Mouse (Mus musculus) megakaryocyte, embryonic 14.5 days (primary cell): ENCODE results near the gene Frmd4b. TPM values are rescaled to one million over a fixed set of nuclear protein-coding genes. Genes with fewer than 3 reads are reported as not detected.

Source experiments
- H3K27me3 ChIP-seq: replicated peaks from 2 replicates; pipeline ENCODE3; 2012; ENCODE audit warnings: inconsistent platforms
- H3K36me3 ChIP-seq: replicated peaks from 2 replicates; pipeline ENCODE3; 2012; ENCODE audit warnings: low read length, inconsistent platforms, mixed read lengths
- H3K4me1 ChIP-seq: 2 replicates; pipeline ENCODE4 v1.6.1; 2012; ENCODE audit warnings: inconsistent platforms
- H3K4me3 ChIP-seq: replicated peaks from 2 replicates; pipeline ENCODE3; 2012; ENCODE audit warnings: moderate library complexity, mild to moderate bottlenecking, inconsistent platforms
- H3K9me3 ChIP-seq: 2 replicates; pipeline ENCODE4 v1.6.1; 2012; ENCODE audit warnings: inconsistent platforms
- FLI1 ChIP-seq: IDR thresholded peaks from 2 replicates; pipeline ENCODE4 v1.6.1; 2012; ENCODE audit warnings: low read length, inconsistent platforms, mixed read lengths
- GATA1 ChIP-seq: IDR thresholded peaks from 3 replicates; pipeline ENCODE4 v1.6.1; 2012; ENCODE audit warnings: mixed read lengths, low read length, inconsistent platforms, borderline replicate concordance
- polyA plus RNA-seq: library from polyadenylated mRNA; stranded (reverse); fragments of >175 nt; gene quantifications from 2 replicates; pipeline ENCODE4 v1.2.3, GENCODE M21; 2012; ENCODE audit warnings: low replicate concordance; ENCODE audit not compliant: insufficient read depth

The Frmd4b gene
- polyA plus RNA-seq, 1 experiment: 9.2 TPM

DNA sequence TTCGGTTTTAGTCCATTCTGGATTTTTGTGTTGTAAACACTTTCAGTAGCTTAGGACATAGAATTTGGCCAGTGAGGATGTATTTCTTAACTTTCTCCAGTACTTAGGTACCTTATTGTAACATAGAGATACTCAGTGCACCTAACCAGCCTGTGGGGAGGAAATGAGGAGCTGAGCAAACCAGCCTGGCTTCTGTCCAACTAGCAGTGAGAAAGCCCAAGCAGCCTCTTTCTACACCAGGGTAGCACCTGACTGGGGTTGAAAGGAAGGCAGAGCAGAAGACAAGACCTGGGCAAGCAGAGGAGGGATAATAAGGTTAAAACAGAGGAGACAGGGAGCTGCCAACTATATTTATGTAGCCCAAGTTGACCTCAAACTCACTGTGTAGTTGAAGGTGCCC is 333.7 kb downstream of the Frmd4b start:
- Histone ChIP-seq H3K4me1 (peaks cover 32% of the 10 kb centered on the region), H3K27me3 (no peaks in the 10 kb centered on the region), H3K36me3 (peaks cover 45% of the 10 kb centered on the region), H3K4me3 (no peak overlapping the region), H3K9me3 (no peaks in the 10 kb centered on the region)
- TF ChIP-seq GATA1 (no peak), FLI1 (no peak)

DNA sequence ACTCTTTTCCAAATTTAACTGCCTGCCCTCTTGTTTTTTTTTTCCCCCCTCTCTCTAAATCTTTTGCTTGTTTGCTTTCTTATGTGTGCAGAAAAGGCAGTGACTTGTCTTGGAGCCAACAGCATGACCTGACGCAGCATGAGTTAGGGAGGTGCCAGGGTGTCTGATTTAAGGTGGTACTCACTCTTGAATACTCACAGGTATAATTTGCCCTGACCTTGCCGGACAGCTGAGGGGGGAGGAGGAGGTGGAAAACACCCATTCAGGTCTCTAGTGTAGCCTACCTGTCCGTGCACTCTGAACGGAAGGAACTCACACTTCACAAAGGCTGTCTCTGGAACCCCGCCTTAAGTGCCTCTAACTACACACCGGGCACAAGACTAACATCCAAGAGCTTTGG is 338.5 kb downstream of the Frmd4b start:
- Histone ChIP-seq H3K4me1 (peaks cover 53% of the 10 kb centered on the region), H3K4me3 (no peak overlapping the region), H3K36me3 (peaks cover 3% of the 10 kb centered on the region), H3K27me3 (no peaks in the 10 kb centered on the region), H3K9me3 (no peaks in the 10 kb centered on the region)
- TF ChIP-seq FLI1 (no peak), GATA1 (no peak)

DNA sequence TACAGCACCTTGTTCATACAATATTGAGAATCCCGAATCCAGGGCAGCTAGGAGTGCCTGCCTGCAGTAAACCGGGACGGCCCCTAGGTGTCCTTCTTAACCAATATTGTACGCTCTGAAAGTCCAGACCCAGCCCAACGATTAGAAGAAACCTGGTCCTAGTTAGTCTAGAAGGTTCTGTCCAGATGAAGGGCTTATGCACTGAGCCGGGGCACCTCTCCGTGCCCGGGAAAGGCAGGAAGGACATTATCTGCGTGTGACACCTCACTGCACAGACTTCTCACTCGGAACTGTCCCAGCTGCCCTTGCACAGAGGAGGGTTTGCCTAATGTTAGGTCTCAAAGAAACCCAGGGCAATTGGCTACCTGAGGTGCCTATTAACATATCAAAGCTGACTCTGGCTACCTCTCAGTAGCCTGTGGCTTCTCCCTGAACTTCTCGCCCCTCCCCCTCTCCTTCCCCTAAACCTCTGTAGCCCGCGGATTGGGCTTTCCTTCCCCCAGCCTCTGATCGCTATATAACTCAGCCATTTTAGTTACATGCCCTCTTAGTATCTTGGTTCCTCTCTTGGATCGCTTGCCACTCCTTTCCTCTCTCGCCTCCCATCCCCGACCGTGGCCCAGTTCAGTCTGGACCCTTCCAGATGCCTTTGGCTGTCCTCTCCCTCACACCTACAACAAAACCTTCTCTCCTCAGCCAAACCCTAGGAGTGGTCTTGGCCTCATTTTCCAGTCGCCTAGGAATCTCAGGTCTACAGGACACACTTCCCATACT is 339.1 kb downstream of the Frmd4b start:
- peak overlapping the region; percentile 88 for H3K4me3 ChIP-seq
- H3K36me3 ChIP-seq: no peaks in the 10 kb centered on the region
- peaks cover 56% of the 10 kb centered on the region for H3K4me1 ChIP-seq
- no peaks in the 10 kb centered on the region for H3K27me3 ChIP-seq
- no peaks in the 10 kb centered on the region for H3K9me3 ChIP-seq
- TF ChIP-seq FLI1 (no peak), GATA1 (no peak)

DNA sequence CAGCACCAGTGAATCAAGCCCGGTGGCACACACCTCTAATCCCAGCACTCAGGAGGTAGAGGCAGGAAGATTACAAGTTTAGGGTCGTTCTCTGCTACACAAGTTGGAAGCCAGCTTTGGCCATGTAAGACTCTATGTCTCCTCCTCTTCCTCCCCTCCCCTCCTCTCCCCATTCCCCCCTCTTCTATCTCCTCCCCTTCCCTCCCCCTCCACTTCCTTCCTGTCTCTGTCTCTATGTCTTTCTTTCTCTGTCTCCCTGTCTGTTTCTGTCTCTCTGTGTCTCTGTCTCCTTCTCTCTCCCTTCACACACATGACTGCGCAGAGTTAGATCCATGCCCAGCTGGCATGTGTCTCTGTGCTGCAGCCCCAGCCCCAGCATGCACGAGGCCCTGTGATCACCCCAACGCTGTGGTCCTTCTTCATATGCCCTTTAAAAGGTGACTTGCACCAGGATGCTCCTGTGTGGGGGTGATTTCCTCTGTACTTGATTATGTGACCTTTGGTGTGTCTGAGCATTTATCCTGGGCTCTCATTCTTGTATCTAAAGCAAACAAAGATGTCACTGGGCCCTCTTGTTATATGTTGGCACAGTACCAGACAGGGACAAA is 340.3 kb downstream of the Frmd4b start:
- no peaks in the 10 kb centered on the region for H3K36me3 ChIP-seq
- H3K9me3 ChIP-seq: no peaks in the 10 kb centered on the region
- H3K27me3 ChIP-seq: no peaks in the 10 kb centered on the region
- H3K4me1 ChIP-seq: peaks cover 59% of the 10 kb centered on the region
- TF ChIP-seq GATA1 (no peak), FLI1 (no peak)
- peak overlapping the region; percentile 76 for H3K4me3 ChIP-seq

DNA sequence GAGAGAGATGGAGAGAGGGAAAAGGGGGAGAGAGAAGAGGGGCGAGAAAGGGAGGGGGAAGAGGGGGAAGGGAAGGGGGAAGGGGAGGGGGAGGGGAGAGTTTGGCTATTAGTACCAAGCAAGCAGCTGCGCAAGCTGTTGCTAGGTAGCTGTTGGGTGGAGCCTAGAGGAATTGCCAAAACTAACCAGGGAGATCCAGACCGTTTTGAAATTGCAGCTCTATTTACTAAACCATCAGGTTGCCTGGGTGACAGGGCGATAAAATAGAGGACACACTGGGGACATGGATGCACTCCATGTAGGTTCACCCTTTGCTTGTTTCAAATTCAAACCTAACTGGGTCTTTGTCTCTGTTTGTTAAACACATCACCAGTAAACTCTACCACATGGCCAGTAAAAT is 341.0 kb downstream of the Frmd4b start:
- no peak for TF ChIP-seq FLI1
- TF ChIP-seq GATA1: no peak

DNA sequence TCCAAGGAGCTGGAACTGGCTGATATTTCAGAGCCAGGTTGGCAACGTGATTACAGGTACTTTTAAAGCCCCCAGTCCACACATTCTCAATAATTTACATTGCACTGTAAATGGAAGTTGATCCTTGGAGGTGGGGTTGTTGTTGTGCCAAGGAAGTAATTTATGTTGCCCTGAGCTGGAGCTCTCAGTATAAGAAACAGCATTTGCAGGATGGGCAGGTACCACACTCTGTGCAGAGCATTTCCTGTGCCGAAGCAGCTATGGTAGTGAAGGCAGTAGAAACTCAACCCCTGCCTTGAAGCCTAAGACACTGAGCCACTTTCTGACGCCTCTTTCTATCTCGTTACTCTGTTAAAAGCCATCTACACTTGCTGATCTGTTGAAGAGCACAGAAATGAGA is 341.6 kb downstream of the Frmd4b start:
- no peaks in the 10 kb centered on the region for H3K9me3 ChIP-seq
- peaks cover 63% of the 10 kb centered on the region for H3K4me1 ChIP-seq
- no peak for TF ChIP-seq FLI1
- no peak for TF ChIP-seq GATA1
- H3K36me3 ChIP-seq: no peaks in the 10 kb centered on the region
- H3K4me3 ChIP-seq: no peak overlapping the region
- no peaks in the 10 kb centered on the region for H3K27me3 ChIP-seq

More for the DNA sequence above, 341.0 kb downstream of the Frmd4b start:
- Histone ChIP-seq H3K9me3 (no peaks in the 10 kb centered on the region), H3K36me3 (no peaks in the 10 kb centered on the region), H3K4me1 (peaks cover 59% of the 10 kb centered on the region), H3K4me3 (no peak overlapping the region), H3K27me3 (no peaks in the 10 kb centered on the region)

DNA sequence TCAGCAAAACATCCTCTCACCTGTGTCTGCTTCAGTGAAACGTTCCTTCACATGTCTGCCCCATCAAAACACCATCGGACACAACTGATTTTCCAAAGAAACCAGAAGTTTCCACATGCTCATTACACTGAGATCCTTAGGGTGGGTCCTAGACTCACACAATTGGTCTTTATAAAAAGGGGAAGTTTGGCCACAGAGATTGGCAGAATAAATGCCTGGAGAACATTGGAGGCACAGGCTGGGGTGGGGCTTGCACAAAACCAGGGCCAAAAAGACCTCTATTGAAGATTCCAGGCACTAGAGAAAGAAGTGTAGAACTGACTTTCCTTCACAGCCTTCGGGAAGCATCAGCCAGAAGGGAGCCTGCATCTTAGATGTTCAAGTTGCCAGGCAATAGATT is 343.6 kb downstream of the Frmd4b start:
- H3K4me1 ChIP-seq: peaks cover 48% of the 10 kb centered on the region
- no peaks in the 10 kb centered on the region for H3K36me3 ChIP-seq
- H3K4me3 ChIP-seq: no peak overlapping the region
- no peak for TF ChIP-seq GATA1
- no peak for TF ChIP-seq FLI1
- no peaks in the 10 kb centered on the region for H3K9me3 ChIP-seq
- peaks cover 3% of the 10 kb centered on the region for H3K27me3 ChIP-seq

DNA sequence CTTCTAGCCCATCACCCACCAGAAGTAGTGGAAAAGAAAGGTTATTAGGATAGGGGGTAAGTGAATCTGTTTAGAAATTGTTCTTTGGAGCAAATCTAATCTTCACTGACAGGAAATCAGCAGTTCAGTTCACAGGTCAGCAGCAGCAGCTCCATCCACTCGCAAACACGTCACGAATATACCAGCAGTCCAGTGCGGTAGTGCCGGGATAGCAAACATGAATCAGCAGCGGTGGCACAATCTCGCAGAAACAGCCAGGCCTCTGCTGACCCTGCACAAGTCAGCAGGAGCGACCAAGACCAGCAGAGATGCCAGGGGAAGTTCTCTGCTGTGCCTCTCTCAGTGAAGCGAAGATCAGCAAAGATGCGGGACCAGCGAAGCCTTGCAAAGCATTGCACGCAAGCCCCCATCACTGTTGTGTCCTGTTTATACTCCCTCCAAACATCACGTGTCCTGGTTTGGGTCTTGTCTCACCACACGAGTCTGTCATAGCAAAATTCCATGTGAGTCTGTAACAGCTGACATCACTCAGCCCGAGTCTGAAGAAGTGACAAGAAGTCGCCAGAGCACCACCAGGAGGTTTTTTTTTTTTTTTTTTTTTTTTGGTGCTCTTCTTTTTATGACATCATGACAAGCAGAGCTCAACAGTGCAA is 344.2 kb downstream of the Frmd4b start:
- Histone ChIP-seq H3K9me3 (no peaks in the 10 kb centered on the region), H3K27me3 (peaks cover 3% of the 10 kb centered on the region), H3K4me3 (peak overlapping the region; percentile 46), H3K4me1 (peaks cover 42% of the 10 kb centered on the region), H3K36me3 (no peaks in the 10 kb centered on the region)
- TF ChIP-seq FLI1: no peak
- no peak for TF ChIP-seq GATA1

DNA sequence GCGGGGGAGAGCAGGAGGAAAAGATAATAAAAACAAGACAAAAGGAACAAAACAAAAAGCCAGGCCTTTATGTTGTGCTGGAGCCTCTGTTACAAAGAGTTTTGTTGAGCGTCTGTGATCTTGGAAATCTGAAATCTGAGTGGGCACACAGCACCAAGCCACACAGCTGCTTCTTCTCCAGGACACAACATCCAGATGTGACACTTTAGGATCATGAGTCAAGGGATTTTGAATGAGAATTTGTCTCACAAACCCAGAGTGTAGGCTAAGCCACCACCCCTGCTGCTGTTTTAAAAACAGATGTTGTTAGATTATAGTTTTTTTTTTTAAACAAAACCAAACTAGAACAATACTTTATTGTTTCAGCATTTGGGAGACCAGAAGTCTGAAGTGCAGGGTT is 345.0 kb downstream of the Frmd4b start:
- no peaks in the 10 kb centered on the region for H3K9me3 ChIP-seq
- TF ChIP-seq GATA1: no peak
- TF ChIP-seq FLI1: no peak
- H3K4me1 ChIP-seq: peaks cover 34% of the 10 kb centered on the region

DNA sequence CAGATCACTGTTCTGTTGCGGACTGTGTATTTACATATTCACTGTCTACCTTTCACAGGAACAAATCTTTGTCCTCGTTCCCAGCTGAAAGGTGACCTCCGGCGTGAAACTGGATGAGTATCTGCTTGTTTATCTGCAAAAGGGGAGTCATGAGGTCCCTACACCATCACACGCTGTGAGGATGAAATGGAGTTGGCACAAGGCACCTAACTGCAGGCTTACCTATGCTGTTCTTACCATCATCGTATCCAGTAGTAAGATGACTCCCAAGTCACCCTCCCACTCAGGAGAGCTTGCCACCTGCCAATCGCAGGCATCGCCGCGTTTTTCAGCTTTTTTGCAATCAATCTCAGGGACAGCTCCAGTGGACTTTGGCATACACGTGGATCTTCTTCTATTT is 347.7 kb downstream of the Frmd4b start:
- Histone ChIP-seq H3K9me3 (no peaks in the 10 kb centered on the region), H3K36me3 (no peaks in the 10 kb centered on the region), H3K4me3 (no peak overlapping the region), H3K4me1 (peaks cover 27% of the 10 kb centered on the region), H3K27me3 (peaks cover 7% of the 10 kb centered on the region)
- TF ChIP-seq GATA1: no peak
- TF ChIP-seq FLI1: no peak

More for the DNA sequence above, 345.0 kb downstream of the Frmd4b start:
- Histone ChIP-seq H3K36me3 (no peaks in the 10 kb centered on the region), H3K4me3 (no peak overlapping the region), H3K27me3 (peaks cover 3% of the 10 kb centered on the region)
